ENCODE assay signal across 8 mouse cellular contexts in genomic region chr7:114745481-114746271, GRCm38 (mm10). TPM values are rescaled to one million over a fixed set of nuclear protein-coding genes. Genes with fewer than 3 reads are reported as not detected.
DNase-seq lines count a peak whose midpoint lies in the region; ATAC-seq lines count a peak whose summit lies in the region.

No protein-coding gene starts in this region.

- no peak overlapping the region for H3K27ac ChIP-seq in heart, embryonic 11.5 days (ENCODE audit: low read depth, low read length)
- H3K27ac ChIP-seq in kidney, embryonic 15.5 days = no peak overlapping the region
- peak overlapping the region; percentile 74 for H3K27ac ChIP-seq in midbrain, embryonic 10.5 days (replicated peaks)

- H3K4me3 ChIP-seq in heart, embryonic 11.5 days (ENCODE audit: low read depth, low read length) = peak overlapping the region; percentile 47
- peak overlapping the region; percentile 39 for H3K4me3 ChIP-seq in kidney, embryonic 15.5 days (replicated peaks)
- peak overlapping the region; percentile 60 for H3K4me3 ChIP-seq in midbrain, embryonic 10.5 days

- WGBS in heart, embryonic 11.5 days (ENCODE audit: insufficient replicate concordance) = 4% methylated on average over 31 of the region's 34 CpGs
- 4% methylated on average over 34 of the region's 34 CpGs for WGBS in kidney, embryonic 15.5 days
- WGBS in midbrain, embryonic 10.5 days = 5% methylated on average over 34 of the region's 34 CpGs

- H3K9ac ChIP-seq in heart, embryonic 11.5 days (ENCODE audit: low read depth, low read length) = 0 out of 2 replicates have a peak overlapping the region, but pooled peaks have one; percentile 40
- H3K9ac ChIP-seq in kidney, embryonic 15.5 days = no peak overlapping the region; the same call in 1 of the 2 replicates

- H3K9me3 ChIP-seq in heart, embryonic 11.5 days (replicated peaks; ENCODE audit: control insufficient read depth, low read length) = no peaks in the 10 kb centered on the region
- H3K9me3 ChIP-seq in kidney, embryonic 15.5 days (replicated peaks) = no peaks in the 10 kb centered on the region
- no peaks in the 10 kb centered on the region for H3K9me3 ChIP-seq in midbrain, embryonic 10.5 days (replicated peaks)

- H3K27me3 ChIP-seq in heart, embryonic 11.5 days (ENCODE audit: control insufficient read depth, insufficient read depth, low read length) = peaks cover 10% of the 10 kb centered on the region
- H3K27me3 ChIP-seq in kidney, embryonic 15.5 days = 0 out of 2 replicates have a peak, but pooled peaks cover 18% of the 10 kb centered on the region
- H3K27me3 ChIP-seq in midbrain, embryonic 10.5 days (ENCODE audit: low read depth, poor library complexity, severe bottlenecking) = peaks cover 27% of the 10 kb centered on the region

- no peaks in the 10 kb centered on the region for H3K36me3 ChIP-seq in heart, embryonic 11.5 days (ENCODE audit: control insufficient read depth, insufficient read depth, low read length)
- no peaks in the 10 kb centered on the region for H3K36me3 ChIP-seq in kidney, embryonic 15.5 days
- no peaks in the 10 kb centered on the region for H3K36me3 ChIP-seq in midbrain, embryonic 10.5 days

- H3K4me2 ChIP-seq in heart, embryonic 11.5 days = peak overlapping the region; percentile 88
- H3K4me2 ChIP-seq in kidney, embryonic 15.5 days = peak overlapping the region; percentile 77

- peak; percentile 31 for ATAC-seq in frontal cortex, adult (ENCODE audit: low TSS enrichment)
- ATAC-seq in heart, embryonic 11.5 days (replicated peaks; ENCODE audit: insufficient number of reproducible peaks, low FRiP score, low TSS enrichment) = 0 out of 2 replicates have a peak, but pooled peaks have one; percentile 22
- ATAC-seq in kidney, embryonic 15.5 days (replicated peaks; ENCODE audit: low FRiP score) = peak; percentile 80
- no peak for ATAC-seq in inflammation-experienced regulatory T-cells, adult 6 months

- H3K4me1 ChIP-seq in heart, embryonic 11.5 days (ENCODE audit: control insufficient read depth, insufficient read depth, low read length) = 0 out of 2 replicates have a peak, but pooled peaks cover 2% of the 10 kb centered on the region
- peaks cover 14% of the 10 kb centered on the region for H3K4me1 ChIP-seq in kidney, embryonic 15.5 days
- peaks cover 23% of the 10 kb centered on the region for H3K4me1 ChIP-seq in midbrain, embryonic 10.5 days

- DNase-seq in frontal cortex, postnatal 14 days (ENCODE audit: low spot score in 2 of 2) = no peak
- DNase-seq in adrenal gland, postnatal 14 days = peak; percentile 37
- peak; percentile 38 for DNase-seq in midbrain, embryonic 10.5 days (ENCODE audit: low spot score)
- peak; percentile 3 for DNase-seq in yolk sac, embryonic 10.5 days (ENCODE audit: low spot score)

RNA-seq across cellular contexts. Expression of gene Insc, which starts 2.2 kb away (rescaled TPM):
- 2.7 and 3.8 TPM in 2 replicates for total RNA-seq in adrenal gland, postnatal 14 days (2021)
- polyA plus RNA-seq in heart, embryonic 11.5 days (2014; fragmentation: Nextera tagmentation; extraction: Ambion mirVana) = 0.93 and 1.1 TPM in 2 replicates
- 3.7 and 4.1 TPM in 2 replicates for polyA plus RNA-seq in kidney, embryonic 15.5 days (2015; fragmentation: Nextera tagmentation; extraction: Ambion mirVana)
- 2.0 and 2.4 TPM in 2 replicates for polyA plus RNA-seq in midbrain, embryonic 10.5 days (2016; fragmentation: Nextera tagmentation; extraction: Ambion mirVana)
- polyA plus RNA-seq in inflammation-experienced regulatory T-cells, adult 6 months (2017; shearing (Covaris generic)) = not detected

RNA-seq across cellular contexts. Expression of gene Calcb, which starts 27.2 kb away (rescaled TPM):
- total RNA-seq in adrenal gland, postnatal 14 days (2021) = not detected in 2 replicates
- polyA plus RNA-seq in heart, embryonic 11.5 days (2014; fragmentation: Nextera tagmentation; extraction: Ambion mirVana) = 0.17 TPM in 1 of 2 replicates, not detected in the other
- 0.35 and 0.60 TPM in 2 replicates for polyA plus RNA-seq in kidney, embryonic 15.5 days (2015; fragmentation: Nextera tagmentation; extraction: Ambion mirVana)
- polyA plus RNA-seq in midbrain, embryonic 10.5 days (2016; fragmentation: Nextera tagmentation; extraction: Ambion mirVana) = not detected in 2 replicates
- polyA plus RNA-seq in inflammation-experienced regulatory T-cells, adult 6 months (2017; shearing (Covaris generic)) = not detected

Comparison
In these comparisons a context has a peak if more than half of its experiments do, and no peak if none do; other contexts are left out.
1. DNase-seq: peak in adrenal gland, postnatal 14 days (single experiment), midbrain, embryonic 10.5 days (single experiment) and yolk sac, embryonic 10.5 days (single experiment); none in frontal cortex, postnatal 14 days (0 of 2).
2. Peak in every context shown above with its lines, with median percentiles within 50 percentile points of each other: H3K4me3 ChIP-seq.